Comparison of ENCODE assay signal across 21 mouse cellular contexts in genomic region chr8:72087611-72088010, GRCm38 (mm10). TPM values are rescaled to one million over a fixed set of nuclear protein-coding genes. Genes with fewer than 3 reads are reported as not detected.
DNase-seq lines count a peak whose midpoint lies in the region; ATAC-seq lines count a peak whose summit lies in the region.
"Not testable (repeated sequence)": the region's sequence is repeated elsewhere in the genome, so short reads cannot be mapped to it uniquely, and the experiment has no call there.
"Had no signal": no experiment of that assay in that cellular context is flagged by ENCODE, and none has a peak within 500 bp of the region (broad histone marks: within the 10 kb centered on the region; RNA-seq: fewer than 3 reads in every experiment).

No protein-coding gene starts in this region.

- not testable (repeated sequence) for H3K4me1 ChIP-seq in limb, embryonic 11.5 days (ENCODE audit: control insufficient read depth, insufficient read depth, low read length); stomach, embryonic 14.5 days (ENCODE audit: control insufficient read depth, insufficient read depth, low read length)

- not testable (repeated sequence) for H3K36me3 ChIP-seq in limb, embryonic 11.5 days (ENCODE audit: control insufficient read depth, insufficient read depth, low read length); stomach, embryonic 14.5 days (ENCODE audit: control insufficient read depth, insufficient read depth, low read length)

- H3K4me2 ChIP-seq in limb, embryonic 11.5 days (ENCODE audit: low read depth, severe bottlenecking); stomach, embryonic 14.5 days (replicated peaks; ENCODE audit: low read depth, low read length): not testable (repeated sequence)

- 87% methylated on average over 3 of the region's 3 CpGs for WGBS in limb, embryonic 11.5 days
- 66% methylated on average over 3 of the region's 3 CpGs for WGBS in stomach, embryonic 14.5 days

- peak; percentile 15 for DNase-seq in CD4-positive, CD25-positive, alpha-beta regulatory T cell, adult 2 months (ENCODE audit: low read depth, low spot score)
- DNase-seq in ES-CJ7 (ENCODE audit: low read depth, low spot score) = peak; percentile 57
- peak; percentile 55 for DNase-seq in R1 (ENCODE audit: low read depth, low spot score)
- peak; percentile 5 for DNase-seq in embryo, embryonic 10.5 days (ENCODE audit: low spot score)
- peak; percentile 25 for DNase-seq in induced T-regulatory cell, adult 2 months (ENCODE audit: low read depth)
- DNase-seq in limb, embryonic 11.5 days (ENCODE audit: low spot score) = peak; percentile 21

- H3K9me3 ChIP-seq in limb, embryonic 11.5 days (ENCODE audit: control insufficient read depth, low read length); stomach, embryonic 14.5 days (ENCODE audit: control insufficient read depth, low read depth, low read length): not testable (repeated sequence)

- not testable (repeated sequence) for H3K4me3 ChIP-seq in limb, embryonic 11.5 days (ENCODE audit: low read depth, low read length); stomach, embryonic 14.5 days (ENCODE audit: low read depth, low read length)

- not testable (repeated sequence) for H3K27me3 ChIP-seq in limb, embryonic 11.5 days (ENCODE audit: control insufficient read depth, insufficient read depth, low read length); stomach, embryonic 14.5 days (ENCODE audit: control insufficient read depth, insufficient read depth, low read length)

- not testable (repeated sequence) for H3K9ac ChIP-seq in limb, embryonic 11.5 days (ENCODE audit: low read length); stomach, embryonic 14.5 days (replicated peaks; ENCODE audit: low read depth, low read length)

- ATAC-seq in limb, embryonic 11.5 days (ENCODE audit: insufficient number of reproducible peaks, low FRiP score, low TSS enrichment, low read depth) = not testable (repeated sequence)
- 0 out of 2 replicates have a peak, but pooled peaks have one; percentile 28 for ATAC-seq in stomach, embryonic 14.5 days (ENCODE audit: insufficient number of reproducible peaks, insufficient read depth, low FRiP score, low read depth)

- H3K27ac ChIP-seq in limb, embryonic 11.5 days (replicated peaks; ENCODE audit: low read depth, low read length); stomach, embryonic 14.5 days (ENCODE audit: low read length): not testable (repeated sequence)

RNA-seq across cellular contexts. Expression of gene Olfr373, which starts 4.6 kb away (rescaled TPM):
- polyA plus RNA-seq in limb, embryonic 11.5 days (2014; fragmentation: Nextera tagmentation; extraction: Ambion mirVana) = 0.04 TPM in 1 of 2 replicates, not detected in the other
- polyA plus RNA-seq in stomach, embryonic 14.5 days (2014; fragmentation: Nextera tagmentation; extraction: Ambion mirVana) = 0.06 and 0.07 TPM in 2 replicates
- polyA plus RNA-seq: cortical plate, adult 2 months; erythroblast, embryonic 14.5 days; forebrain, embryonic 14.5 days; G1E; heart, embryonic 12.5 days; heart, embryonic 16.5 days; hindbrain, embryonic 10.5 days; hindbrain, embryonic 15.5 days; kidney, embryonic 14.5 days had no signal

RNA-seq across cellular contexts. Expression of gene Olfr374, which starts 19.2 kb away (rescaled TPM):
- polyA plus RNA-seq in limb, embryonic 11.5 days (2014; fragmentation: Nextera tagmentation; extraction: Ambion mirVana) = not detected in 2 replicates
- 0.06 and 0.13 TPM in 2 replicates for polyA plus RNA-seq in stomach, embryonic 14.5 days (2014; fragmentation: Nextera tagmentation; extraction: Ambion mirVana)
- polyA plus RNA-seq: embryonic facial prominence, embryonic 10.5 days; erythroblast, embryonic 14.5 days; forebrain, embryonic 10.5 days; forebrain, embryonic 14.5 days; G1E; heart, embryonic 16.5 days; hindbrain, embryonic 10.5 days; hindbrain, embryonic 15.5 days; kidney, embryonic 14.5 days had no signal

RNA-seq across cellular contexts. Expression of gene Olfr372, which starts 46.6 kb away (rescaled TPM):
- polyA plus RNA-seq in limb, embryonic 11.5 days (2014; fragmentation: Nextera tagmentation; extraction: Ambion mirVana) = not detected in 2 replicates
- polyA plus RNA-seq in stomach, embryonic 14.5 days (2014; fragmentation: Nextera tagmentation; extraction: Ambion mirVana) = not detected in 2 replicates
- polyA plus RNA-seq: cortical plate, adult 2 months; embryonic facial prominence, embryonic 10.5 days; embryonic facial prominence, embryonic 15.5 days; erythroblast, embryonic 14.5 days; forebrain, embryonic 10.5 days; forebrain, embryonic 14.5 days; G1E; heart, embryonic 12.5 days; heart, embryonic 16.5 days; hindbrain, embryonic 10.5 days; inflammation-experienced regulatory T-cells, adult 6 months; kidney, embryonic 14.5 days; Patski had no signal

RNA-seq across cellular contexts. Expression of gene Tpm4, which starts 47.2 kb away (rescaled TPM):
- polyA plus RNA-seq in limb, embryonic 11.5 days (2014; fragmentation: Nextera tagmentation; extraction: Ambion mirVana) = 789 and 800 TPM in 2 replicates
- polyA plus RNA-seq in stomach, embryonic 14.5 days (2014; fragmentation: Nextera tagmentation; extraction: Ambion mirVana) = 595 and 633 TPM in 2 replicates

Comparison
In these comparisons a context has a peak if more than half of its experiments do, and no peak if none do; other contexts are left out.
1. DNase-seq: peak in every context shown above with its lines; median percentile 57 in ES-CJ7; 55 in R1; 25 in induced T-regulatory cell, adult 2 months; 21 in limb, embryonic 11.5 days; 15 in CD4-positive, CD25-positive, alpha-beta regulatory T cell, adult 2 months; 5 in embryo, embryonic 10.5 days.